Mouse (Mus musculus) natural killer cell, adult 2 months (primary cell): ENCODE data around the gene Pla2g3.

Experiments
- DNase-seq, 2 experiments: peaks; one replicate each; pipeline ENCODE4 v3.0.0; 2022; ENCODE audit warnings: low spot score in 2 of 2

Pla2g3 gene

DNA sequence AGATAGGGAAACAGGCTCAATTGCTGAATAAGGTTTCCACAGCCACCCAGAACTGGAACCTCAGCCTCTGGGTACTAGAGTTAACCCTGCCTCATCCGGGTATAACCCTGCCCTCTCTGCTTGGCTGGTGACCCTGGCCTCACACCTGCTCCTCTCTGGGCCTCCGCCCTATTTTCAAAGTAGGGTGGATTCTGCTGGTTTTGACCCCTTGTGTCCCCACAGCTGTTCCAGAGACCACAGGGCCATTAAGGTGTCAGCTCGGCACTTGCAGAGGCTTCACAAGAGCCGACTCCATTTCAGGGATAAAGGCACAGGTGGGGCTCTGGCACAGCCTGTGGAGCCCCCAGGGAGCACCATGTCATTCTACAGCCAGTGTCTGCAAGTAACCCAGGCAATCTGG lies 4.7 kb downstream of the Pla2g3 start:
- no peak for DNase-seq

DNA sequence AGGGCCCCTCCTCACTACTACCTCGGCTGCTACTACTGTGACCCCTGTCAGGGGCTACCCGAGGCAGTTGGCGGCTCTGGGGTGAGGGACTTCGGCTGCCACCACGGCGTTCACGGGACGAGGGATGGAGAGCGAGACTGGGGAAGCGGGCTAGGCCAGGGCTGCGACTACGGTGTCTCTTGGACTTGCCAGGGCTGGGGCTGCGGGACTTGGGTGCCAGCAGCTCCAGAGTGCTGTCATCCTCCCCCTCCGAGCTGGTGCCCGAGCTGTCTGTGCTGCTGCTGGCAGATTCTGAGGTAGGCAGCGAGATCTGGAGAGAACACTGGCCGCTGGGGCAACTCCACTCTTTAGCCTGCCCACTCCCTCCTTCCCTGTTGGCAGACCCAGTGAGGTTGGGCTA lies 6.8 kb downstream of the Pla2g3 start:
- no peak for DNase-seq

DNA sequence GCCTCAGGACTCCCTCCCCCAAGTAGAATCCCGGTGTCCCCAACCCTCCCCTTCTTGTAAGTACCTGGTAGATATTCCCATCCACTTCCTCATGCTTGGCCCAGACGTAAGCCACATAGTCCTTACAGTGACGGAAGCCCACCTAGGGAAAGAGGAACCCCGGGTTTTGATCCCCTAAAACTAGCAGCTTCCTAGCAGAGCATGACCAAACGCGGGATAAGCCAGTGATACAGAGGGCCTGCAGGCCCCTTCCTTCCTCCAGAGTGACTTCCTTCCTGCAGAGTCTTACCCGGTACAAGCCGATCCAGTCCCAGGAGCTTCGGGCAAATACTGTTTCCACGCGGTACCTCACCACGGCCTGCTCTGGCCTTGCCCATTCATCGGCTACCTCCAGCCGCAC lies 7.4 kb downstream of the Pla2g3 start:
- DNase-seq = no peak

DNA sequence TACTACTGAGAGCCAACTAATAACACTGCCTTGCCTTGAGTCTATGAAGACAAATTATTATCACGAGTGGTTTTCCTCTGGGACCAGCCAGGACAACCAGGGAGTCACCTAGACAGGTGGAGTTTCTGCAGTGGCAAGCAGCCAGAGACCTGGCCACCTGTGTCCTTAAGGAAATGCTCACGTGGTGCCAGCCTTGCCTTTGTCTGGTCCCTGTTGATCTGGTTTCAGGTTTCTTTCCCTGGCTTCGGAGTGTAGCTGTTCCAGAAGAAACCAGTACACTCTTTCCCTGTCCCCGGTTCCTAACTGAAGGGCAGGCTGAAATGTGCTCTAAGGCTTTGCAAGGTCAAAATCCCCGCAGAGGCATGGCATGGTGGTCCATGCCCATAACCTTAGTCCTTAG lies 8.7 kb downstream of the Pla2g3 start:
- DNase-seq = no peak

DNA sequence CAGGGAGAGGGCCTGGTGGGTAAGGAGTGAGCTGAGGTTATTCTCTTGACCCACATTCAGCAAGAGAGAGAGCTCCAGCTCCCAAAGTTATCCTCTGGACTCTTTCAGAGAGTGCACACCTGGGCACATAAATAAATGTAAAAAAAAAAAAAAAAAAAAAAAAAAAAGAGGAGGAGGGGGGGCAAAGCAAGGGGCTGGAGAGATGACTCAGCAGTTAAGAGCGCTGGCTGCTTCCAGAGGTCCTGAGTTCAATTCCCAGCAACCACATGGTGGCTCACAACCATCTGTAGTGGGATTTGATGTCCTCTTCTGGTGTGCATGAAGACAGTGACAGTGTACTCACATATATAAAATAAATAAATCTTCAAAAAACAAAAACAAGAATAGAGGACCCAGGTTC lies 9.2 kb downstream of the Pla2g3 start:
- no peak for DNase-seq

DNA sequence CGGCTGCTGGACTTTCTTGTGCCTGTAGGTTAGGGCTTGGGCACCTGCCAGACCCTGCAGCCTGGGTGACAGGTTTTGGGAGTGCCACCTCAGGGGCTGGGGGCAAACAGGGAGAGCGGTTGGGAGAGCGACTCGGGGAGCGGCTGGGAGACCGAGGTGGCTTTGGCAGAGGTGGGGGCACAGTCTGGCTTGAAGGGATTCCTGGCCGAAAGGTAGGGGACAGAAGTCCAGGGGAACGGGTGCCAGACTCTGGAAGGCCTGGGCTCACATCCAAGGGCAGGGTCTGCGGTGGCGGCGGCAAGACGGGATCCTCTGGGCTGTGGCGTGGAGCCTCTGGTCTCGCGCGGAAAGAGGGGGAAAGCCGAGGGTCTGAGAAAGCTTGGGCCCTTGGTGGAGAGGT lies 14.0 kb downstream of the Pla2g3 start:
- DNase-seq = no peak

DNA sequence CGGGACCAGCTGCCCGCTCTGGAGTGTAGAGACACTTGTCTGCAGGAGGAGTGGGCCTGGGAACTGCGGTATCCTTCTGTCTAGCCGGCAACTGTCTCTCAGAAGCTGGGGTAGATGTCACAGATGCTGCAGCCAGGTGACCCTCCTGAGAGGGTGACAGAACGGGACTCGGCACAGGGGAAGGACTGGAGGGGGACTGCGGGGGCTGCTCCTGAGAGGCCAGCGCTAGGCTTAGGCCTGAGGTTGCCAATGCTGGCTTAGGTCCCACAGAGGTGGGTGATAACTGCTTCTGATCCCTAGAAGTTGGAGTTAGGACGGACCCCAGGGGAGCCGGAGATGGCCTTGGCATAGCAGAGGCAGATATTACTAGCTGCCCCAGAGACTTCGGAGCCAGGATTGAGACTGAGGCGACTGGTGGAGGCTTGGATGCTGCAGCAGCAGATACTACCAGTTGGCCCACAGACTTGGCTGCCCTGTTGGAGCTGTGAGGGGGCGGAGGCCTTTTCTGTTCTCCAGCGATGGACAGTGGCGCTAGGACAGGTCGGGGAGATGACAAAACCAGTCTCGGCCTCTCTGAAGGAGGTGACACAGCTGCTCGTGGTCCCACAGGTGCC lies 14.5 kb downstream of the Pla2g3 start:
- no peak for DNase-seq

DNA sequence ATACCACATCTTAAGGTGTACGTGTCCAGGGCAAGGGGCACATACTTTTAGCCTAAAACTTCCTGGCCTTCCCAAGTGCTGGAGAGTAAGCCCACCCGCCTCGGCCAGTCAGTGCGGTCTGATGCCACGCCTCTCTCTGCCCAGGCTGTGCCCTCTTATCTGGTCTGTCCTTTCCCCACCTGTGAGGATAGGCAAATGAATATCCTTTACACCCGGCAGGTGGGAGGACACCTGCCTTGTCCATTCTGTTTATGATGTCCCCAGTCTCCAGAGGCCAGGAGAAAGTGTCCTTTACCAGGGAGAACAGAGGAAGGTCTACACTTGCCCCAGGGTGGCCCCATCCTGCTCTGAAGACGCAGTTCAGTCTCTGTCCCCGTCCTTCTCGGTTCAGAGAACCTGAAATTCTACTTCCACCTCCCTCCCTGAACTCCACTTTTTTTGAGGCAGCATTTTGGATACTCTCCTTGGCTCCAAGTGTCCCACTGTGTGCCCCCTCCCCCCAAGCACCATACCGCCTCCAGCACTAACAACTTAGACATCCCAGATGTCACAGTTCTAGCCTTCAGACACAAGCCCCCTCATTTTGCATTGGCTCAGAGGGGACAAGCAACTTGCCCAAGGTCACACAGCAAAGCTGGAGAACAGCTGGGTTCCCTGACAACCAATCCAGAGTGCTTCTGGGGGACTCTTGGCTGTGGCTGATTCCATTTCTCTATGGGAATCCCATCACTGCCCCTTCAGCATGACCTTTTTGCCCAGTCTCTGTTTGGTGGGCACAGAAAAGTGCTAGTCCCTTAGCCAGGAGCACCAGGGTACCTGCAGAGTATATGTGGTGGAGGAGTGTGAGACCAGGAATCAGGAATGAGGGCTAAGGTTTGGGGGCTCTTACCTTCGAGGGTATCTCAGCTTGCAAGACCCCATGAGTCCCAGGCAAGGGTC lies 15.9 kb downstream of the Pla2g3 start:
- DNase-seq = no peak

DNA sequence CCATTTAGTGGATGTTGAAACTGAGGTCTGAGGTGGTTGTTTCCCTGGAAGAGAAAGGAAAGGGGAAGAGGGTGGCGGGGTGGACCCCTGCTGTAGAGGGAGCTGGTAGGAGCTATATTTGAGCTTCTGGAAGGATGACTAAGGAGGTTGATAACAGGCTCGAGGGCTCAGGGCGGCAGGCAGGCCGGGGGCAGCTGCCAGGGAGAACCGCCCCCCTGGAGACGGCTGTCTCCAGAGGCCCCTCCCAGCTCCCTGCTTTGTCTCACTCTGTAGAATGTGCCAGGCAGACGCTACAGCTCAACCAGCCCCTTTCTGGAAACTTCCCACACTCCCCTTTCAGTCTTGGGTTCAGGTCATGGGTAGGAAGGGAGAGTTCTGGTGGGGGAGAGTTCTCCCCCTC lies 20.1 kb downstream of the Pla2g3 start:
- DNase-seq = no peak

DNA sequence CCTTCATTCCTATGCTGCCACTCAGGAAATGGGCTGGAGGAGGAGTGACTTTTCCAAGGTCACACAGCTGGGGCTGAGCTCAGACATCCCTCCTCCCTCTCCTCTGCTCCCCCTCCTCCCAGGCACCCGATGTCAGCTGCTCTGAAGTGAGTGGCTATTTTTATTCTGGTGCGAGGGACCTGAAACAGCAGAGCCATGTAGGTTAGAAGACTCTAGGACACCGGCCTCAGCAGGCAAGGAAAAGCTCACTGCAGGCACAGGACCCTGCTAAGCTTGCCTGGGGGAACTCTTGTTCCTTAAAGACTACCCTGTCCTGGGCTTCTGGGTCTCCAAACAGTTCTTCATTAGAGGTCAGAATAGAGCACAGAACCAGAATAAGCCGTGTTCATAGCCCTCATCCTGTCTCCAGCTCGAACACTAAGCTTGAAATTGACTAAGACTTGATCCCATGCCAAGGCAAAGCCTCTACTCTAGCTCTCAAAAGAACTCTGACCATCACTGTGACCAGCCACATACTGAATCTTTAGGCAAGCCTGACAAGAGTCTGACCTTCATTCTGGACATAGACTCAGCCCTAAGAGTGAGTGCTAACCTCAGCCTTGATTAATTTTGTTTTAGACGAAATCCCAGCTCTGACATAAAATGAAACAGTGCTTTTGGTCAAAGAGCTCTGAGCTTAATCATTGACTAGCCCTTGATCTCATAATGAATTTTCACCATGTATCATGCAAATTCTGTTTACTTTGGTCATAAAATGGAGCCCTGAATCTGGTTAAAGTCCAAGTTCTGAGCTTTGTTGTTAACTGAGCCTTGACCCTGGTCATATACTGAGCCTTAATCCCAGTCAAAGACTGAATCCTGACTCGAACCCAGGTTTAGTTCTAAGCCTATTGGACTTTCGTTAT lies 21.3 kb downstream of the Pla2g3 start:
- no peak for DNase-seq

DNA sequence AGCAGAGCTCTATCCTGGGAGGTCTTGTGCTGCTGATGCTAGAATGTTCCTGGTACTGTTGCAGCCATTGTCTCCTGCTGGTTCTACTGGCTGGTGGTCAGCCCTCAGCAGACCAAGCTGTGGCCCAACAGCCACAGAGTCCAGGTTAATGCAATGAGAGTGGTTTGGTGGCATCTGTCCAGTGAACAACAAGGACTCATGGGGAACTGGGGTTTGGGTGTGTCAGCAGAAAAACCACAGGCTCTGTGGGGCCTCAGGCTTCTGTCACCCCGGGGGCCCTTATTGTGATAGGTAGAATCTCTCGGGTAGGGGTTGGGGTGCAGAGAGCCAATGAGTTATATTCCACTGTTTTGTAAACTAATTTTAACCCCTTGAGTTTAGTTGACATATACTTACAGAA lies 22.2 kb downstream of the Pla2g3 start:
- no peak for DNase-seq

DNA sequence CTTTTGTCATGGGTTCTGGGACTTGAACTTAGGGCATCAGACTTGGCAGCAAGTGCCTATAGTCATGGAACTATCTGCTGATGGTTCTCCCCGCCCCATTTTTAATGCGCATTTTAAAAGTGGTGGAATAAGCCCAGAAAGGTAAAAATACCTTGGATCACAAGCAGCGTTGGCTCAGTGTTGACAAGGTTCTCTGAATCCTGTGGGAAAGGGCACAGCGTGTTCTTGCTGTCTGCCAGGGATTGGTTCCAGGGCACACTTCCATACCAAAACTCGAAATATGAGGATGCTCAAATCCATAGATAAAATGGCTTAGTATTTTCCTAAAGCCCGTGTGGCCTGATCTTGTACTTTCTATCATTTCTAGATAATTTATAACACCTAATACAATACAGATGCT lies 25.2 kb downstream of the Pla2g3 start:
- no peak for DNase-seq

DNA sequence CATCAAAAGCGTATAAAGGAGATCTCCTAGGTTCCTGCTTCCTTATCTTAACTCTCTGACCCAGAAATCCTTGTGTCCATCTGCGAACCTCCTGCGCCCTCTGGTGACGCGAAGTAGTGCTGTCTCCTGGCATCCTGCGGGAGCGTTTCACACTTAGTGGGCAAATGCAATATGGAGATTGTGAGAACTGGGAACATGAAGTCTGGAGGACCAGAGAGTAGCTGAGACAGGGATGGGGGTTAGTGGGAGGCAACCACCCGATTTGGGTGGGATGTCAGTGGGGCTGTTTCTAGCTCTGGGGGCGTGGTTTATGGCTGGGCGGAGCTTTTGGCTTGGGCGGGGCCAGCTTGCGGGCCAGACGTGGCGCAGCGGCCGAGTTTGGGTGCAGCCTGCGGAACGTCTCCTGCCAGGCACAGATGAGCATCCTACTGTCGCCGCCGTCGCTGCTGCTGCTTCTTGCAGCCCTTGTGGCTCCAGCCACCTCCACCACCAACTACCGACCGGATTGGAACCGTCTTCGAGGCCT lies 26.5 kb downstream of the Pla2g3 start, which contains the start of gene Selenom:
Selenom (plus strand) TSS at position 156 of the 526 bp plus-strand sequence.
- DNase-seq = peak; percentile 74 to 75

DNA sequence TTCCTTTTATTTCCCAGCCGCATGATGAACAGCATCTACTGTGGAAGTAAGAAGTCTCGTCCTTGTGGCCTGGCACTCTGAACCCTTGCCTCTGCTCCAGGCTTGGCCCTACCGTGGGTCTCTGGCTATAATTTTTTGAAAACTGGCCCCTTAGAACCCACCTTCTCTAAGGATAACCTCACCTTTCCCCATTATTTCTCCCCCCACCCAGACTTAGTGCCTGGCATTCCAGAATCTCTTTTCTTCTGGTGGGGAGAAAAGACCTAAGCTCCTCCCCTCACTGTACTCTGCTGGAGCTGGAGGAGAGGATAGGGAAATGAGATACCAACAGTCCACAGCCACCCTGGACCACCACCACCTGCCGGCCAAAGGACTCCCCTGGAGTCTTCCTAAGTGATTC lies 27.1 kb downstream of the Pla2g3 start:
- no peak for DNase-seq

DNA sequence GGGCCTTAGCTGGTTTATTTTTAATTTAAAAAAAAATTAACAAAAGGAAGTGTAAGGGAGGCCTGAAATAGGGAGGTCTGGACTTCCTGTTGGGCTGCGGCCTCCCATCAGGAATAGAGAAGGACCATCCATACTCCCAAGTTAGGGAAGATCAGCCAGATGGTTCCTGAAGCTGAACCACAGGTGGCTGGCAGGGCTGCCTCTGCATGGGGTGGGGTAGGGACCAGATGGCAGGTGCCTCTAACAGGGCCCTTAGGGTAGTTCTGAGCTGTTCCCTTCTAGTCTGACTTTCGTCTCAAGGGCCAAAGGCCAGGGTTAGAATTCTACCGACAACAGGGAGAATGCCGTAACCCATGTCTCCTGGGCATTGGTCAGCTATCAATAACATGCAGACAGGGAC lies 27.6 kb downstream of the Pla2g3 start:
- no peak for DNase-seq

DNA sequence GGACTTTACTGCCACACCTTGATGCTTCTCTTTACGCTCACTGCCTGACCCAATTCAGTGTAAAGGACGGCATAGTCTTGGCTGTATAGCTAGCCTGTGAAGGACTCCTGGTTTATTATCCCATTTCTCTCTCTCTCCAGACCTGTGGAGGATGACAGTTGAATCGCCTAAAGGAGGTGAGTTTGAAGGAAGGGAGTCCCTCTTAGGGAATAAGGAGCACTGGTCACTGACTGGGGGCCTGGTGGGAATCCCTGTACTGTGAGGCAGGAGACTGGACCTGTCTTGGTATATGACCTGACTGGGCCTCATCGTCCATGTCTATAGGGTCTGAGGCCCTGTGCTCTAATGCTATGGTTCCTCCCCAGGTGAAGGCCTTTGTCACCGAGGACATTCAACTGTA lies 28.0 kb downstream of the Pla2g3 start:
- no peak for DNase-seq

DNA sequence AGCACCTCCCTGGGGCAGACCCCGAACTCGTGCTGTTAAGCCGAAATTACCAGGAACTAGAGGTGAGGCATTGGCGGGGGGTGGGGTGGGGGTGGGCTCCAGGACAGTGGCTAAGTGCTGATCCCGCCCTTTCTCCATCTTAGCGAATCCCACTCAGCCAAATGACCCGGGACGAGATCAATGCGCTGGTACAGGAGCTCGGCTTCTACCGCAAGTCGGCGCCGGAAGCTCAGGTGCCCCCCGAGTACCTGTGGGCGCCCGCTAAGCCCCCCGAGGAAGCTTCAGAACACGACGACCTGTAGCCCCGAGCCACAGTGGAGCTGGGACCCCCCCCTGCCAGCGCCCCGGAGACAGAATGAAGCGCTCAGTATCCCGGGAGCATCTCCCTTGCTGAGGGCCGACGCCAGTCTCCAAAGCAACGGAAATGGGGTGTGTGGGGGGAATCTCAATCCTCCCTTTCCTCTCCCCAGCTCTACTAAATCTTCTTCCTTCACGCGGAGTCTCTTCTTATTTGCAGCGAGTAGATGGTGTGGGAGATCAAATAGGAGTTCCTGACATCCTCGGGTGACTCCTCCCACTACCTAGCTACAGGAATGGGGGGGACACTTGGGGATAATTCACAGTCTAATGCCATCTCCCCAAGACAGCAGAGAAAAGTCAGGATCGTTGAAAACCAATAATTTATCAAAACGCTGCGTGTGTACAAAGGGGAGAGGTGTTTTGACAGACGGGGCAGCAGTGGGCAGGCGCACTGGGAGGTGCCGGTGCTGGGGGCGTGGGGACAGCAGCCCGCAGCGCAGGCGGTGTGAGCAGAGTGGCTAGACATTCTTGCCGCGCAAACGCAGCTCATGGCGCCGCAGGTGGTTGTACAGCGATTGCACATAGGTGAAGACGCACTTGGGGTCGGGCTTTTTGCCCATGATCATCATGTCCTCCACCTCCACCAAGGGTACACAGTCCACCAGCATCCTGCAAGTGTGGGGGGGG lies 29.1 kb downstream of the Pla2g3 start:
- DNase-seq = peak; percentile 19 to 32

DNA sequence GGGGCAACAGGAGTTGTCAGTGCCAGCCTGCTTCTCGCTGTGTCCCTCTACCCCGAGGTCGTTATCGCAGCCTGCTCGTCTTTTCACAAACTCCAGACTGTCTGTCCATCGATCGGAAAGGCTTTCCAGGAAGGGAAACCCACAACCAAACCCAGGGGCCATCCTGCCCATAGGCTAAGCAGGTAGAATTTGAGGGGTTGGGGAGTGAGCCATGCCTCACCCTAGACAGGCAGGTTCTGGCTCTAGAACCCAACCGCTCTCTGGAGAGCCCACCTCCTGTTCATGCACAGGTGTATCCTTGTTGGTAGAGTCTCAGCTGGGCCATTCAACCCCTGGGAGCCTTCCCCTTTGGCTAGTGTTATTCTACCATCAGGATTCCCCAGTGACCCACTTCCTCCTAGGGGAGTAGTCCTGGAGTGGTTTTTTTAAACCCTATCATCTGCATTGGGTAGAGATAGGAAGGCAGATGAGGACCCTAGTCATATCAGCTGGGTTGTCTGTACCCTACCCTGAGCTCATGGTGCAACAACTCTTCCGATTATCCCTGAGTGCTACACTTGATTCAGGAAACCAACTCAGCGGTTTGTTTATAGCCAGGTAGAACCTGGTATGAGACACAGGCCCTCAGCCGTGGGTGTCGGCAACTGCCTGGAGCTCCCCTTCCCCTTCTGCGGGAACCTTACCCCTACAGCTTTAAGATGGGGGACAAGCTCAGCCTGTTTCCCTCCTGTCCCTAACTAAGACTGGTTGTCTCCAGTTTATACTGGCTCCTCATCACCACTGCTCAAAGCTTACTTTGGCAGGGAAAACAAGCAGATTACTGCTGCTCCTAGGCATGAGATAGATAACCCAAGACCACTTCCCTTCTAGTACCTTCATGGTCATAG lies 30.0 kb downstream of the Pla2g3 start:
- DNase-seq = no peak

DNA sequence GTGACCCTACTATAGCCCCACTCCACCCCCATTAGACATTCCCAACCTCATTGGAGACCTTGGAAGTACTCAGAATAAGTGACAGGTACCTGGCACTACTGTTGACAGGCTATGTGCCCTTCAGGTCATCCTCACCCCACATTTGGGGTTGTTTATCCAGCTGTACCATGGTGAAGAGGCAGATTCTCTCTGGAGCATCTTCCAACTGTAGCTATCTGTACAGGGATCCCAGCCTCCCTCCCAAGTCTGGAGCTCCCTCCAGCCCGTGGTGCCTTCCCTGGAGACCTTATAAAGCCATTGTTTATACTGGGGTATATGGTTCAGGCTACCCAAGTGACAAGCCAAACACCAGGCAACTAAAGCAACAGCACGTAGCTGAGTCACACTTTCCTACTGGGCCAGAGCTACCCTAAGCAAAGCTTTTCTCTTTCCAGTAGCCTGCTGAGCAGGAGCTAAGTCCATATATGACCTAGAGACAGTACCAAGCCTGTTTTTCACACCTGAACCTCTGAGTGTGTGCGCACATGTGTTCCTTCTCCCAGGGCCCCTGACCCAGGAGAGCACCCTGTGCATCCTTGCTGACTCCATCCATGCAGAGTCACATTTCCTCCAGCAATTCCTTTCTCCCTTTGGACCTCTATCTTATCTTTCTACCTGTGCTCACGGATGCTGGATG lies 31.1 kb downstream of the Pla2g3 start:
- no peak for DNase-seq
